Comparison of ENCODE assay signal across 8 mouse cellular contexts in genomic region chr4:152283186-152283950, GRCm38 (mm10). TPM values are rescaled to one million over a fixed set of nuclear protein-coding genes. Genes with fewer than 3 reads are reported as not detected.
A peak's percentile ranks its signal among the peaks of the same experiment; 100 is the strongest.
DNase-seq lines count a peak whose midpoint lies in the region; ATAC-seq and TF ChIP-seq lines count a peak whose summit lies in the region.

No protein-coding gene starts in this region.

- TF ChIP-seq RAD21 in MEL (IDR thresholded peaks at IDR 0.05; ENCODE audit: low read depth, low read length) = no peak

- no peak for DNase-seq in MEL (ENCODE audit: low read depth, low spot score)
- peak; percentile 89 to 91 for DNase-seq in cerebellum, postnatal 10 days
- DNase-seq in frontal cortex, postnatal 25 days (ENCODE audit: low spot score in 2 of 2) = peak; percentile 71 to 72
- peak; percentile 80 to 83 for DNase-seq in layer of hippocampus, postnatal 14 days (ENCODE audit: low spot score in 2 of 2)
- DNase-seq in lung, postnatal 0 days (ENCODE audit: low spot score) = peak; percentile 89
- DNase-seq in ovary, postnatal 14 days (ENCODE audit: low spot score) = peak; percentile 78
- DNase-seq in thymus, postnatal 10 days (ENCODE audit: low spot score in 2 of 2) = peak; percentile 73 to 87

- no peak overlapping the region for H3K4me3 ChIP-seq in MEL (ENCODE audit: control insufficient read depth in 1 of 2, insufficient read depth in 1 of 2, low read depth in 2 of 2, low read length in 2 of 2)
- H3K4me3 ChIP-seq in hindbrain, embryonic 13.5 days = peak overlapping the region; percentile 37
- no peak overlapping the region for H3K4me3 ChIP-seq in lung, postnatal 0 days (ENCODE audit: low read depth, low read length)

- no peak overlapping the region for H3K9ac ChIP-seq in MEL (ENCODE audit: control insufficient read depth, low read depth, low read length, poor library complexity, severe bottlenecking)
- H3K9ac ChIP-seq in hindbrain, embryonic 13.5 days = peak overlapping the region; percentile 60
- no peak overlapping the region for H3K9ac ChIP-seq in lung, postnatal 0 days (replicated peaks; ENCODE audit: low read depth)

- ATAC-seq in hindbrain, embryonic 13.5 days (ENCODE audit: low FRiP score) = peak; percentile 73
- ATAC-seq in lung, postnatal 0 days = peak; percentile 89

- H3K27ac ChIP-seq in MEL (ENCODE audit: control insufficient read depth, low read depth, low read length) = no peak overlapping the region
- H3K27ac ChIP-seq in hindbrain, embryonic 13.5 days = no peak overlapping the region
- no peak overlapping the region for H3K27ac ChIP-seq in lung, postnatal 0 days (ENCODE audit: low read length)

- no peak for TF ChIP-seq POLR2A in MEL (IDR thresholded peaks at IDR 0.05; ENCODE audit: control insufficient read depth in 1 of 2, insufficient read depth in 1 of 2, low read depth in 1 of 2, low read length in 2 of 2, poor library complexity in 1 of 2)

- WGBS in hindbrain, embryonic 13.5 days = 5% methylated on average over 68 of the region's 70 CpGs
- WGBS in lung, postnatal 0 days = 8% methylated on average over 61 of the region's 70 CpGs

- TF ChIP-seq CTCF in MEL (IDR thresholded peaks at IDR 0.05 in 2 of 3, conservative IDR thresholded peaks at IDR 0.05 in 1 of 3; ENCODE audit: control insufficient read depth in 1 of 3, insufficient read depth in 1 of 3, low read depth in 2 of 3, low read length in 3 of 3, poor library complexity in 1 of 3, severe bottlenecking in 1 of 3) = peak in 2 of 3 experiments; percentile 28 to 56; a peak in 4 of 6 replicates
- TF ChIP-seq CTCF in lung, postnatal 0 days (IDR thresholded peaks at IDR 0.05) = peak; percentile 98

- H3K79me2 ChIP-seq in MEL (ENCODE audit: control insufficient read depth, insufficient read depth, low read length, poor library complexity) = no peaks in the 10 kb centered on the region

- peak overlapping the region; percentile 60 for H3K4me2 ChIP-seq in hindbrain, embryonic 13.5 days
- 0 out of 2 replicates have a peak overlapping the region, but pooled peaks have one; percentile 25 for H3K4me2 ChIP-seq in lung, postnatal 0 days (replicated peaks; ENCODE audit: low read depth, low read length)

- H3K36me3 ChIP-seq in MEL (ENCODE audit: control insufficient read depth in 1 of 2, insufficient read depth in 2 of 2, low read length in 2 of 2) = no peaks in the 10 kb centered on the region
- peaks cover 18% of the 10 kb centered on the region for H3K36me3 ChIP-seq in hindbrain, embryonic 13.5 days
- no peaks in the 10 kb centered on the region for H3K36me3 ChIP-seq in lung, postnatal 0 days (ENCODE audit: insufficient read depth, low read length)

- TF ChIP-seq EP300 in MEL (IDR thresholded peaks at IDR 0.05; ENCODE audit: low read depth in 1 of 2, low read length in 2 of 2) = no peak
- TF ChIP-seq EP300 in lung, postnatal 0 days (IDR thresholded peaks at IDR 0.05) = no peak

- H3K4me1 ChIP-seq in MEL (ENCODE audit: control insufficient read depth in 1 of 2, insufficient read depth in 2 of 2, low read length in 2 of 2) = no peaks in the 10 kb centered on the region
- peaks cover 39% of the 10 kb centered on the region for H3K4me1 ChIP-seq in hindbrain, embryonic 13.5 days (replicated peaks)
- H3K4me1 ChIP-seq in lung, postnatal 0 days (ENCODE audit: insufficient read depth, low read depth, low read length) = peaks cover 4% of the 10 kb centered on the region; the same call in 1 of the 2 replicates

- no peaks in the 10 kb centered on the region for H3K27me3 ChIP-seq in MEL (ENCODE audit: control insufficient read depth in 1 of 2, insufficient read depth in 2 of 2, low read length in 2 of 2)
- peaks cover 100% of the 10 kb centered on the region for H3K27me3 ChIP-seq in hindbrain, embryonic 13.5 days
- H3K27me3 ChIP-seq in lung, postnatal 0 days (replicated peaks; ENCODE audit: insufficient read depth, low read length) = peaks cover 58% of the 10 kb centered on the region

- H3K9me3 ChIP-seq in MEL (replicated peaks; ENCODE audit: insufficient read depth, low read length) = no peaks in the 10 kb centered on the region
- no peaks in the 10 kb centered on the region for H3K9me3 ChIP-seq in hindbrain, embryonic 13.5 days
- no peaks in the 10 kb centered on the region for H3K9me3 ChIP-seq in lung, postnatal 0 days (ENCODE audit: low read length)

TF ChIP-seq in MEL, 35 proteins besides CTCF, POLR2A, EP300 and RAD21:
- TF ChIP-seq NELFE (IDR thresholded peaks at IDR 0.05; ENCODE audit: low read depth, low read length) = no peak
- 0 out of 2 replicates have a peak, but pooled peaks have one; percentile 13 for TF ChIP-seq SMC3 (IDR thresholded peaks at IDR 0.05; ENCODE audit: low read depth, low read length)

RNA-seq across cellular contexts. Expression of gene Hes3, which starts 8.1 kb away (rescaled TPM):
- total RNA-seq in MEL (2012; rRNA removed) = not detected in 2 replicates
- under 1 TPM in 1 of 2 experiments, not detected in 1; 0.04 TPM for polyA plus RNA-seq in MEL (2012; ENCODE audit: insufficient read depth in 1 of 2, insufficient read length in 2 of 2, low read depth in 1 of 2, low replicate concordance in 2 of 2, missing spikeins in 1 of 2)
- polyA plus RNA-seq in hindbrain, embryonic 13.5 days (2015; fragmentation: Nextera tagmentation; extraction: Ambion mirVana) = 0.38 and 0.79 TPM in 2 replicates
- not detected for total RNA-seq in layer of hippocampus, postnatal 14 days (2021)
- not detected in 2 replicates for polyA plus RNA-seq in lung, postnatal 0 days (2015; fragmentation: Nextera tagmentation; extraction: Ambion mirVana)

RNA-seq across cellular contexts. Expression of gene Gpr153, which starts 9.3 kb away (rescaled TPM):
- total RNA-seq in MEL (2012; rRNA removed) = not detected in 2 replicates
- under 1 TPM in 1 of 2 experiments, not detected in 1; 0.08 TPM for polyA plus RNA-seq in MEL (2012; ENCODE audit: insufficient read depth in 1 of 2, insufficient read length in 2 of 2, low read depth in 1 of 2, low replicate concordance in 2 of 2, missing spikeins in 1 of 2)
- polyA plus RNA-seq in hindbrain, embryonic 13.5 days (2015; fragmentation: Nextera tagmentation; extraction: Ambion mirVana) = 9.0 and 9.3 TPM in 2 replicates
- total RNA-seq in layer of hippocampus, postnatal 14 days (2021) = 10 to 100 TPM in 1 of 2 experiments, 1 to 10 TPM in 1; 8.9 to 14.4 TPM
- polyA plus RNA-seq in lung, postnatal 0 days (2015; fragmentation: Nextera tagmentation; extraction: Ambion mirVana) = 11.1 and 12.3 TPM in 2 replicates

RNA-seq across cellular contexts. Expression of gene Icmt, which starts 13.7 kb away (rescaled TPM):
- total RNA-seq in MEL (2012; rRNA removed) = 30.3 and 30.4 TPM in 2 replicates
- polyA plus RNA-seq in MEL (2012; ENCODE audit: insufficient read depth in 1 of 2, insufficient read length in 2 of 2, low read depth in 1 of 2, low replicate concordance in 2 of 2, missing spikeins in 1 of 2) = 10 to 100 TPM in 1 of 2 experiments, not detected in 1; 50.8 TPM
- polyA plus RNA-seq in hindbrain, embryonic 13.5 days (2015; fragmentation: Nextera tagmentation; extraction: Ambion mirVana) = 17.2 and 18.4 TPM in 2 replicates
- 10 to 100 TPM; 33.8 to 34.6 TPM for total RNA-seq in layer of hippocampus, postnatal 14 days (2021)
- 16.9 and 18.9 TPM in 2 replicates for polyA plus RNA-seq in lung, postnatal 0 days (2015; fragmentation: Nextera tagmentation; extraction: Ambion mirVana)

RNA-seq across cellular contexts. Expression of gene Rnf207, which starts 35.4 kb away (rescaled TPM):
- total RNA-seq in MEL (2012; rRNA removed) = not detected in 2 replicates
- polyA plus RNA-seq in MEL (2012; ENCODE audit: insufficient read depth in 1 of 2, insufficient read length in 2 of 2, low read depth in 1 of 2, low replicate concordance in 2 of 2, missing spikeins in 1 of 2) = under 1 TPM in 1 of 2 experiments, not detected in 1; 0.36 TPM
- polyA plus RNA-seq in hindbrain, embryonic 13.5 days (2015; fragmentation: Nextera tagmentation; extraction: Ambion mirVana) = 5.2 and 7.7 TPM in 2 replicates
- total RNA-seq in layer of hippocampus, postnatal 14 days (2021) = 1 to 10 TPM; 2.6 to 6.0 TPM
- 0.53 and 0.70 TPM in 2 replicates for polyA plus RNA-seq in lung, postnatal 0 days (2015; fragmentation: Nextera tagmentation; extraction: Ambion mirVana)

RNA-seq across cellular contexts. Expression of gene Rpl22, which starts 42.2 kb away (rescaled TPM):
- 1,745 and 1,792 TPM in 2 replicates for total RNA-seq in MEL (2012; rRNA removed)
- polyA plus RNA-seq in MEL (2012; ENCODE audit: insufficient read depth in 1 of 2, insufficient read length in 2 of 2, low read depth in 1 of 2, low replicate concordance in 2 of 2, missing spikeins in 1 of 2) = 1,000 to 10,000 TPM in 1 of 2 experiments, not detected in 1; 1,885 TPM
- 205 and 218 TPM in 2 replicates for polyA plus RNA-seq in hindbrain, embryonic 13.5 days (2015; fragmentation: Nextera tagmentation; extraction: Ambion mirVana)
- 100 to 1,000 TPM; 227 to 233 TPM for total RNA-seq in layer of hippocampus, postnatal 14 days (2021)
- 265 and 266 TPM in 2 replicates for polyA plus RNA-seq in lung, postnatal 0 days (2015; fragmentation: Nextera tagmentation; extraction: Ambion mirVana)
